Mouse (Mus musculus) kidney, embryonic 14.5 days (tissue): ENCODE measurements at regions not wholly inside any gene's neighbourhood (a gene's known extent, or its start where the extent isn't known, plus 50 kb on each side); places are given as distances from the start of the nearest gene placed in this dataset.

Experiments
- ATAC-seq: fragments of 200-750 bp; cut with Nextera tagmentation; 2 replicates; pipeline ENCODE4 v1.8.0; 2017; ENCODE audit warnings: moderate number of reproducible peaks, mild to moderate bottlenecking, moderate TSS enrichment, moderate library complexity; ENCODE audit not compliant: low FRiP score, low TSS enrichment
- H3K27ac ChIP-seq: fragments of 300-500 bp; sonication (generic); 2 replicates; pipeline ENCODE4 v1.5.1; 2014; ENCODE audit warnings: low read depth, mild to moderate bottlenecking, low read length, moderate library complexity, mixed read lengths
- H3K27me3 ChIP-seq: fragments of 300-500 bp; sonication (generic); 2 replicates; pipeline ENCODE4 v1.6.1; 2014; ENCODE audit warnings: mild to moderate bottlenecking, low read length; ENCODE audit not compliant: control insufficient read depth, insufficient read depth
- H3K36me3 ChIP-seq: fragments of 300-500 bp; sonication (generic); 2 replicates; pipeline ENCODE4 v1.6.1; 2014; ENCODE audit warnings: low read length, mixed read lengths; ENCODE audit not compliant: control insufficient read depth, insufficient read depth
- H3K4me1 ChIP-seq: fragments of 300-500 bp; sonication (generic); 2 replicates; pipeline ENCODE4 v1.6.1; 2014; ENCODE audit warnings: low read length, mixed read lengths; ENCODE audit not compliant: control insufficient read depth, insufficient read depth
- H3K4me2 ChIP-seq: fragments of 300-500 bp; sonication (generic); replicated peaks from 2 replicates; pipeline ENCODE4 v1.6.1; 2014; ENCODE audit warnings: low read depth, mild to moderate bottlenecking, low read length
- H3K4me3 ChIP-seq: fragments of 300-500 bp; sonication (generic); 2 replicates; pipeline ENCODE4 v1.5.1; 2014; ENCODE audit warnings: mild to moderate bottlenecking, low read length
- H3K9ac ChIP-seq: fragments of 300-500 bp; sonication (generic); 2 replicates; pipeline ENCODE4 v1.6.1; 2014; ENCODE audit warnings: low read depth, mild to moderate bottlenecking, low read length, moderate library complexity
- H3K9me3 ChIP-seq: fragments of 300-500 bp; sonication (generic); 2 replicates; pipeline ENCODE4 v1.6.1; 2016; ENCODE audit warnings: low read length; ENCODE audit not compliant: control insufficient read depth
- WGBS: fragments of 180-500 bp; shearing (Covaris S2); extraction: QIAGEN DNeasy Blood & Tissue Kit; methylation state at CpG from one replicate; pipeline ENCODE4 v1.1.7; 2014; 5-methylcytosine and 5-hydroxymethylcytosine counted together

GRCm38 (mm10) chr10:96685991-96686601 lies 69.3 kb downstream of the Btg1 start:
- Histone ChIP-seq H3K4me2 (no peak overlapping the region), H3K9ac (no peak overlapping the region), H3K36me3 (no peaks in the 10 kb centered on the region), H3K9me3 (no peaks in the 10 kb centered on the region), H3K4me1 (peaks cover 24% of the 10 kb centered on the region), H3K27me3 (no peaks in the 10 kb centered on the region), H3K4me3 (no peak overlapping the region), H3K27ac (peak overlapping the region; percentile 62)
- ATAC-seq, result peak; percentile 40; the same call in 1 of the 2 replicates
- 16% methylated on average over 5 of the region's 5 CpGs for WGBS

GRCm38 (mm10) chr10:96686659-96687440 lies 70.0 kb downstream of the Btg1 start:
- no peak overlapping the region for H3K4me3 ChIP-seq
- no peak overlapping the region for H3K4me2 ChIP-seq
- H3K27me3 ChIP-seq, result no peaks in the 10 kb centered on the region
- WGBS, result 54% methylated on average over 6 of the region's 6 CpGs
- H3K9ac ChIP-seq, result no peak overlapping the region
- peaks cover 25% of the 10 kb centered on the region for H3K4me1 ChIP-seq
- no peaks in the 10 kb centered on the region for H3K36me3 ChIP-seq
- no peaks in the 10 kb centered on the region for H3K9me3 ChIP-seq
- H3K27ac ChIP-seq, result peak overlapping the region; percentile 78
- ATAC-seq, result peak; percentile 92

- Histone ChIP-seq H3K4me2 (no peak overlapping the region), H3K27ac (peak overlapping the region; percentile 78; the same call in 1 of the 2 replicates), H3K4me3 (no peak overlapping the region), H3K27me3 (no peaks in the 10 kb centered on the region), H3K9ac (no peak overlapping the region), H3K9me3 (no peaks in the 10 kb centered on the region), H3K36me3 (no peaks in the 10 kb centered on the region), H3K4me1 (peaks cover 25% of the 10 kb centered on the region)
- no peak for ATAC-seq
- 88% methylated on average over 1 of the region's 1 CpGs for WGBS
Observed at GRCm38 (mm10) chr10:96687441-96687772, 70.6 kb downstream of the Btg1 start.

- no peak for ATAC-seq
- 47% methylated on average over 11 of the region's 11 CpGs for WGBS
- Histone ChIP-seq H3K4me1 (peaks cover 25% of the 10 kb centered on the region), H3K4me2 (no peak overlapping the region), H3K27ac (peak overlapping the region; percentile 51; the same call in 1 of the 2 replicates), H3K36me3 (no peaks in the 10 kb centered on the region), H3K9ac (no peak overlapping the region), H3K9me3 (no peaks in the 10 kb centered on the region), H3K4me3 (no peak overlapping the region), H3K27me3 (no peaks in the 10 kb centered on the region)
Observed at GRCm38 (mm10) chr10:96689976-96690867, 73.4 kb downstream of the Btg1 start.

- Histone ChIP-seq H3K9me3 (no peaks in the 10 kb centered on the region), H3K36me3 (no peaks in the 10 kb centered on the region), H3K4me2 (no peak overlapping the region), H3K27ac (peak overlapping the region; percentile 51; the same call in 1 of the 2 replicates), H3K9ac (no peak overlapping the region), H3K4me1 (peaks cover 21% of the 10 kb centered on the region), H3K27me3 (no peaks in the 10 kb centered on the region), H3K4me3 (no peak overlapping the region)
- no peak for ATAC-seq
- WGBS, result 21% methylated on average over 2 of the region's 2 CpGs
Observed at GRCm38 (mm10) chr10:96690868-96691302, 74.1 kb downstream of the Btg1 start.

- no peak for ATAC-seq
- H3K4me3 ChIP-seq, result no peak overlapping the region
Observed at GRCm38 (mm10) chr10:96691319-96691870, 74.6 kb downstream of the Btg1 start.

GRCm38 (mm10) chr10:96692821-96693220 lies 76.0 kb downstream of the Btg1 start:
- no peak for ATAC-seq

More at GRCm38 (mm10) chr10:96691319-96691870, 74.6 kb downstream of the Btg1 start:
- Histone ChIP-seq H3K4me2 (no peak overlapping the region), H3K9ac (no peak overlapping the region), H3K9me3 (no peaks in the 10 kb centered on the region), H3K27me3 (no peaks in the 10 kb centered on the region), H3K36me3 (no peaks in the 10 kb centered on the region), H3K27ac (no peak overlapping the region), H3K4me1 (peaks cover 16% of the 10 kb centered on the region)
- 75% methylated on average over 6 of the region's 6 CpGs for WGBS

GRCm38 (mm10) chr10:96693766-96694165 lies 77.0 kb downstream of the Btg1 start:
- Histone ChIP-seq H3K27ac (no peak overlapping the region), H3K4me2 (no peak overlapping the region), H3K27me3 (no peaks in the 10 kb centered on the region), H3K4me3 (no peak overlapping the region), H3K9ac (no peak overlapping the region), H3K4me1 (peaks cover 9% of the 10 kb centered on the region), H3K36me3 (no peaks in the 10 kb centered on the region), H3K9me3 (no peaks in the 10 kb centered on the region)
- 56% methylated on average over 6 of the region's 6 CpGs for WGBS
- ATAC-seq, result no peak

More at GRCm38 (mm10) chr10:96692821-96693220, 76.0 kb downstream of the Btg1 start:
- WGBS, result 85% methylated on average over 7 of the region's 7 CpGs
- H3K27ac ChIP-seq, result no peak overlapping the region
- no peak overlapping the region for H3K9ac ChIP-seq
- no peaks in the 10 kb centered on the region for H3K36me3 ChIP-seq
- H3K9me3 ChIP-seq, result no peaks in the 10 kb centered on the region
- H3K4me3 ChIP-seq, result no peak overlapping the region
- H3K4me1 ChIP-seq, result peaks cover 9% of the 10 kb centered on the region
- H3K4me2 ChIP-seq, result no peak overlapping the region
- no peaks in the 10 kb centered on the region for H3K27me3 ChIP-seq
